Mouse (Mus musculus): ENCODE data around the gene Polr2h. TPM values are rescaled to one million over a fixed set of nuclear protein-coding genes. Genes with fewer than 3 reads are reported as not detected.

Polr2h gene
- polyA plus RNA-seq, 1 experiment = 104 TPM

DNA sequence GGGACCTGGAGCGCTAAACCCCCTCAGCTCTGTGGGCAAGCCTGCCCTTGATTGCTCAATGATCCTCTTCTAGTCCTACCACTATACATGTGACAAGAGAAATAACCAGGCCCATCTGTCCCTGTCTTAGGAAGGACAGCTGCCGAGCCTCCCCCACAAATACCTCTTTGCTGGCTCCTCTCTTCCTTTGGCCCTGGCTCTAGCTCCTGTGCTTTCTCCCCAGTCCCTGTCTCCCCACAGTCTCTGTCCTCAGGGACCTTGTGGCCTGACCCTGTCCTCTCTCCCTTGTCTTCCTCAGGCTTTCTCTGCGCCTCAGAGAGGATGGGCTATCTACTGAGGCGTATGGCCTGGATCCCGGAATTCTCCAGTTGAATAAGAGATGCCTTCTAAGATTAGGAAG lies 14.2 kb downstream of the Polr2h start:
- Histone ChIP-seq H3K27me3 (ENCODE audit: control insufficient read depth, insufficient read depth, insufficient read length) (peaks cover 4% of the 10 kb centered on the region), H3ac (ENCODE audit: control insufficient read depth, insufficient read length, low read depth) (no peak overlapping the region), H3K4me3 (ENCODE audit: insufficient read depth, poor library complexity, severe bottlenecking) (no peak overlapping the region), H3K79me3 (ENCODE audit: low read depth) (no peaks in the 10 kb centered on the region), H3K79me2 (ENCODE audit: control insufficient read depth, insufficient read depth) (no peaks in the 10 kb centered on the region), H3K36me3 (ENCODE audit: control insufficient read depth, insufficient read depth) (no peaks in the 10 kb centered on the region)
- TF ChIP-seq FOSL1 (IDR thresholded peaks at IDR 0.05; ENCODE audit: insufficient read depth, low read length, poor library complexity, severe bottlenecking) = no peak
- no peak for TF ChIP-seq CTCF (IDR thresholded peaks at IDR 0.05; ENCODE audit: control insufficient read depth, insufficient read depth, insufficient read length)
- no peak for TF ChIP-seq USF1 (IDR thresholded peaks at IDR 0.05; ENCODE audit: low read depth)
- no peak for TF ChIP-seq MAX (IDR thresholded peaks at IDR 0.05)
- no peak for TF ChIP-seq MYOD1 (IDR thresholded peaks at IDR 0.05; ENCODE audit: control insufficient read depth, insufficient read length, low read depth)
- no peak for TF ChIP-seq CEBPB (IDR thresholded peaks at IDR 0.05; ENCODE audit: low read depth)
- no peak for TF ChIP-seq MYOG (IDR thresholded peaks at IDR 0.05; ENCODE audit: control insufficient read depth, extremely low read depth, insufficient read length)

GRCm38 (mm10) chr16:20732251-20732924 lies 14.9 kb downstream of the Polr2h start:
- Histone ChIP-seq H3ac (ENCODE audit: control insufficient read depth, insufficient read length, low read depth) (peak overlapping the region; percentile 49), H3K79me3 (ENCODE audit: low read depth) (no peaks in the 10 kb centered on the region), H3K79me2 (ENCODE audit: control insufficient read depth, insufficient read depth) (no peaks in the 10 kb centered on the region), H3K36me3 (ENCODE audit: control insufficient read depth, insufficient read depth) (no peaks in the 10 kb centered on the region), H3K27me3 (ENCODE audit: control insufficient read depth, insufficient read depth, insufficient read length) (peaks cover 4% of the 10 kb centered on the region), H3K4me3 (ENCODE audit: insufficient read depth, poor library complexity, severe bottlenecking) (no peak overlapping the region)
- TF ChIP-seq MYOD1 (IDR thresholded peaks at IDR 0.05; ENCODE audit: control insufficient read depth, insufficient read length, low read depth) (no peak), MYOG (IDR thresholded peaks at IDR 0.05; ENCODE audit: control insufficient read depth, extremely low read depth, insufficient read length) (no peak)

DNA sequence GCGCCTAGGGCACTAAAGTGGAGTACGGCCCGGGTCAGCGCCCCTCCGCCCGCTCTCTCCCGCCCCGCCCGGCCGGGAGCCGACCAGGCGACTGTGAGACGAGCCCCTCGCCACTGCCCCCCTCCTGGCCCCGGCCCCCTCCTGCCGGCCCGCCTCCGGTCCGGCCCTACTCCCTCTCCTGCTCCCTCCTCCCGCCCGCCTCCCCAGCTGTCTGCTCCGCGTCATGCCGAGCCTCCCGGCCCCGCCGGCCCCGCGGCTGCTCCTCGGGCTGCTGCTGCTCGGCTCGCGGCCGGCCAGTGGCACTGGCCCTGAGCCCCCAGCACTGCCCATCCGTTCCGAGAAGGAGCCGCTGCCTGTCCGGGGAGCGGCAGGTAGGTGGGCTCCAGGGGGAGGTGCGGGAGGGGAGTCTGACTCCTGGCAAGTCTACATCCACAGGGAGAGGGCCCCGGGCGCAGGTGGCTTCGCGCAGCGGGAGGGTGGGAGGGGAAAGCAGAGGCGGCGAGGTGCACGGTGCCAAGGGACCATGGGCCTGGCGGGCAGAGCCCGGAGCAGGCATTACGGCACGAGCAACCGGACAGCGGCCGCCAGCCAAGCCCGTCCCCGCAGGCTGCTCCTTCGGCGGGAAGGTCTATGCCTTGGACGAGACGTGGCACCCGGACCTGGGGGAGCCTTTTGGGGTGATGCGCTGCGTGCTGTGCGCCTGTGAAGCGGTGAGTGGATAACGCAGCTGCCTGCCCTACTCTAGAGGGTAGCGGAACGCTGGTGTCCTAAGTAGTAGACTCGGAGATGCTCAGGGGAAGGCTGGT lies 15.7 kb downstream of the Polr2h start, which contains the start of gene Chrd:
Chrd (plus strand) TSS at position 203 of the 806 bp plus-strand sequence.
- Histone ChIP-seq H3ac (ENCODE audit: control insufficient read depth, insufficient read length, low read depth) (peak within 1 kb of the TSS; percentile 49), H3K79me3 (ENCODE audit: low read depth) (no peaks in the 10 kb centered on the region), H3K4me3 (ENCODE audit: insufficient read depth, poor library complexity, severe bottlenecking) (peak within 1 kb of the TSS; percentile 14), H3K79me2 (ENCODE audit: control insufficient read depth, insufficient read depth) (no peaks in the 10 kb centered on the region), H3K36me3 (ENCODE audit: control insufficient read depth, insufficient read depth) (no peaks in the 10 kb centered on the region), H3K27me3 (ENCODE audit: control insufficient read depth, insufficient read depth, insufficient read length) (peaks cover 4% of the 10 kb centered on the region)
- TF ChIP-seq USF1 (IDR thresholded peaks at IDR 0.05; ENCODE audit: low read depth) (no peak), MYOG (IDR thresholded peaks at IDR 0.05; ENCODE audit: control insufficient read depth, extremely low read depth, insufficient read length) (no peak), FOSL1 (IDR thresholded peaks at IDR 0.05; ENCODE audit: insufficient read depth, low read length, poor library complexity, severe bottlenecking) (no peak), CTCF (IDR thresholded peaks at IDR 0.05; ENCODE audit: control insufficient read depth, insufficient read depth, insufficient read length) (no peak), MYOD1 (IDR thresholded peaks at IDR 0.05; ENCODE audit: control insufficient read depth, insufficient read length, low read depth) (no peak), MAX (IDR thresholded peaks at IDR 0.05) (no peak), CEBPB (IDR thresholded peaks at IDR 0.05; ENCODE audit: low read depth) (no peak)

GRCm38 (mm10) chr16:20733731-20734730 lies 16.6 kb downstream of the Polr2h start, which contains the start of gene Thpo:
Gene Thpo, minus strand, starts transcription at chr16:20734511.
- no peaks in the 10 kb centered on the region for H3K36me3 ChIP-seq (ENCODE audit: control insufficient read depth, insufficient read depth)
- no peaks in the 10 kb centered on the region for H3K79me2 ChIP-seq (ENCODE audit: control insufficient read depth, insufficient read depth)
- peak within 1 kb of the TSS; percentile 36 for H3ac ChIP-seq (ENCODE audit: control insufficient read depth, insufficient read length, low read depth)
- no peaks in the 10 kb centered on the region for H3K79me3 ChIP-seq (ENCODE audit: low read depth)
- TF ChIP-seq FOSL1 (IDR thresholded peaks at IDR 0.05; ENCODE audit: insufficient read depth, low read length, poor library complexity, severe bottlenecking) (no peak), CTCF (IDR thresholded peaks at IDR 0.05; ENCODE audit: control insufficient read depth, insufficient read depth, insufficient read length) (no peak), MYOD1 (IDR thresholded peaks at IDR 0.05; ENCODE audit: control insufficient read depth, insufficient read length, low read depth) (no peak), CEBPB (IDR thresholded peaks at IDR 0.05; ENCODE audit: low read depth) (no peak), MAX (IDR thresholded peaks at IDR 0.05) (no peak)
- H3K27me3 ChIP-seq (ENCODE audit: control insufficient read depth, insufficient read depth, insufficient read length) = peaks cover 10% of the 10 kb centered on the region
- H3K4me3 ChIP-seq (ENCODE audit: insufficient read depth, poor library complexity, severe bottlenecking) = no peak within 1 kb of the TSS

- Histone ChIP-seq H3K4me3 (ENCODE audit: insufficient read depth, poor library complexity, severe bottlenecking) (no peak overlapping the region), H3K36me3 (ENCODE audit: control insufficient read depth, insufficient read depth) (no peaks in the 10 kb centered on the region), H3ac (ENCODE audit: control insufficient read depth, insufficient read length, low read depth) (no peak overlapping the region), H3K27me3 (ENCODE audit: control insufficient read depth, insufficient read depth, insufficient read length) (peaks cover 15% of the 10 kb centered on the region), H3K79me3 (ENCODE audit: low read depth) (no peaks in the 10 kb centered on the region), H3K79me2 (ENCODE audit: control insufficient read depth, insufficient read depth) (no peaks in the 10 kb centered on the region)
- TF ChIP-seq MAX (IDR thresholded peaks at IDR 0.05) = no peak
- no peak for TF ChIP-seq CEBPB (IDR thresholded peaks at IDR 0.05; ENCODE audit: low read depth)
- no peak for TF ChIP-seq MYOG (IDR thresholded peaks at IDR 0.05; ENCODE audit: control insufficient read depth, extremely low read depth, insufficient read length)
- TF ChIP-seq CTCF (IDR thresholded peaks at IDR 0.05; ENCODE audit: control insufficient read depth, insufficient read depth, insufficient read length) = no peak
- TF ChIP-seq MYOD1 (IDR thresholded peaks at IDR 0.05; ENCODE audit: control insufficient read depth, insufficient read length, low read depth) = no peak
- TF ChIP-seq FOSL1 (IDR thresholded peaks at IDR 0.05; ENCODE audit: insufficient read depth, low read length, poor library complexity, severe bottlenecking) = no peak
- TF ChIP-seq USF1 (IDR thresholded peaks at IDR 0.05; ENCODE audit: low read depth) = no peak
These were observed 18.2 kb downstream of the Polr2h start for GRCm38 (mm10) chr16:20735651-20736050.

Data from C2C12 (cell line).